Mouse (Mus musculus) ES-Bruce4 (cell line): ENCODE results near the gene Med4.

Experiments used
- CTCF ChIP-seq: IDR thresholded peaks from one replicate; pipeline ENCODE4 v1.8.1; 2011; ENCODE audit warnings: low read depth, low read length
- EP300 ChIP-seq: IDR thresholded peaks from 2 replicates; pipeline ENCODE4 v1.6.1; 2011; ENCODE audit warnings: low read depth, low read length; ENCODE audit not compliant: insufficient read depth
- POLR2A ChIP-seq: IDR thresholded peaks from one replicate; pipeline ENCODE4 v1.8.1; 2011; ENCODE audit warnings: low read length; ENCODE audit not compliant: insufficient read depth

DNA sequence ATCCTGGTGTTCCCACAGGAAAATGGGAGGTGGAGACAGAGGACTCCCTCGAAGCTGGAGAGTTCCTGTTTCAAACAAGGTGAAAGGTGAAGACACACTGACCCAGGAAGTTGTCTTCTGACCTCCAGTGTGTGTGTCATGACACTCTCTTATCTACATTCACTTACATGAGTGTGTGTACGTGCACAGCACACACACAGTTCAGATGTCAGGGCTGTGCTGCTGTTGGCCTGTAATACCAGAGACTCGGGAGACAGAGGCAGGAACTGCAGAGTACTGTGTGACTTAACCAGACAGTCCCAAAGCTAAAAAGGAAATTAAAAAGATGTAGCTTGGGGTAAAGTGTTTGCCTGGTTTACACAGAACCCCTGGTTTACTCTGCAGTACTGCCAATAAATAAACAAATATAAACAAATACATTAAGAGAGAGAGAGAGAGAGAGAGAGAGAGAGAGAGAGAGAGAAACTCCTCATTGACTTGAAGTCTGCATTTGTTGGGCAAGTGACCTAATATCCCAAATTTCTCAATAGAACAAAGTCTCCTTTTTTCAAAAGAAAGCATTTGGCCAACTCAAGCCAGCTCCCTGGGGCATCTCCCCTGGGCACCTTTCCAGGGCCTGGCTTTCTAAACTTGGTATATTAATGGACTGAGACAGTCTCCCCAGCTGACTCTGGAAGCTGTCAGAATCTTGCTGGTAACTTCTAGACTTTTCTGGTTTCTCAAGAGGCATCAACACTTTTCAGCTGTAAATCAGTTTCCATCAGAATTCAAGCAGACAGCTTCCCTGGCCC is 36.0 kb upstream of the Med4 start:
- TF ChIP-seq POLR2A (no peak), CTCF (no peak), EP300 (no peak)
